Mouse (Mus musculus) induced T-regulatory cell, adult 2 months (primary cell): ENCODE data around the gene Txnrd1.

ENCODE experiments used
- DNase-seq: peaks from one replicate; pipeline ENCODE4 v3.0.0-alpha.2; 2012; ENCODE audit warnings: low read depth

Txnrd1 gene

GRCm38 (mm10) chr10:82817936-82818335, 15.8 kb upstream of the Txnrd1 start:
- no peak for DNase-seq

GRCm38 (mm10) chr10:82818661-82819060, 15.1 kb upstream of the Txnrd1 start:
- DNase-seq, result no peak

- DNase-seq, result no peak
Measured at GRCm38 (mm10) chr10:82823108-82823778, 10.5 kb upstream of the Txnrd1 start.

- DNase-seq, result no peak
Measured at GRCm38 (mm10) chr10:82823779-82824177, 10.0 kb upstream of the Txnrd1 start.

- no peak for DNase-seq
Measured at GRCm38 (mm10) chr10:82824541-82824940, 9.2 kb upstream of the Txnrd1 start.

GRCm38 (mm10) chr10:82826516-82826915, 7.2 kb upstream of the Txnrd1 start:
- DNase-seq, result no peak

GRCm38 (mm10) chr10:82835898-82836297, 2.1 kb downstream of the Txnrd1 start:
- no peak for DNase-seq

GRCm38 (mm10) chr10:82838390-82838789, 4.6 kb downstream of the Txnrd1 start:
- no peak for DNase-seq

- no peak for DNase-seq
Measured at GRCm38 (mm10) chr10:82844090-82844489, 10.3 kb downstream of the Txnrd1 start.

- DNase-seq, result no peak
Measured at GRCm38 (mm10) chr10:82844731-82845130, 11.0 kb downstream of the Txnrd1 start.

GRCm38 (mm10) chr10:82847821-82848459, 14.2 kb downstream of the Txnrd1 start:
- DNase-seq, result no peak

GRCm38 (mm10) chr10:82849686-82850353, 16.1 kb downstream of the Txnrd1 start:
- DNase-seq, result no peak

- no peak for DNase-seq
Measured at GRCm38 (mm10) chr10:82850354-82850752, 16.6 kb downstream of the Txnrd1 start.

- DNase-seq, result no peak
Measured at GRCm38 (mm10) chr10:82851751-82852150, 18.0 kb downstream of the Txnrd1 start.

GRCm38 (mm10) chr10:82858032-82858680, 24.4 kb downstream of the Txnrd1 start:
- peak; percentile 12 for DNase-seq

GRCm38 (mm10) chr10:82858691-82859532, 25.2 kb downstream of the Txnrd1 start:
- DNase-seq, result peak; percentile 94

GRCm38 (mm10) chr10:82859533-82859915, 25.8 kb downstream of the Txnrd1 start:
- peak; percentile 62 for DNase-seq

- peak; percentile 85 for DNase-seq
Measured at GRCm38 (mm10) chr10:82860181-82860928, 26.6 kb downstream of the Txnrd1 start.

- no peak for DNase-seq
Measured at GRCm38 (mm10) chr10:82860929-82861315, 27.2 kb downstream of the Txnrd1 start.

- no peak for DNase-seq
Measured at GRCm38 (mm10) chr10:82863106-82863680, 29.4 kb downstream of the Txnrd1 start.

GRCm38 (mm10) chr10:82863827-82864226, 30.1 kb downstream of the Txnrd1 start:
- no peak for DNase-seq
